Mouse (Mus musculus): ENCODE measurements around the gene Hnrnph1.

Hnrnph1 gene

GRCm38 (mm10) chr11:50403367-50404014 lies 26.7 kb downstream of the Hnrnph1 start:
- in situ Hi-C loops (cut with MboI, MseI) = no loop called here

DNA sequence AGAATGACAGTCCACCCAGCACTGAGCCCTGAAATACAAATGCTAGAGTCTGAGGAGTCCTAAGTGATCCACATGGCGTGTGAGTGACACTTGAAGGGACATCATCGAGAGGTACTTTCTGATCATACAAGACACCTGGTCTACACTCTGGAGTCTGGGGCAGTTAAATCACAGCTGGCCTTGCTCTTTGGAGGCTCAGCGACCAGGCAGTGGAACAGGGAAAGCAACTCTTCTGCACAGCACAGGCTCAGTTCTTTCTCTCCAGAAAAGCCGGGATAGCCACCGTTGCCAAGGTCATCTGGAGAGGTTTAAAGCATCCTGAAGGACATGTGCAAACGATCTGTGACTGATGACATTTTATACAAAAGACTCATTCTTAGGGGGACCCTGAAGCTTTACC lies 30.4 kb downstream of the Hnrnph1 start:
- in situ Hi-C loops (cut with MboI, MseI) = no loop called here

DNA sequence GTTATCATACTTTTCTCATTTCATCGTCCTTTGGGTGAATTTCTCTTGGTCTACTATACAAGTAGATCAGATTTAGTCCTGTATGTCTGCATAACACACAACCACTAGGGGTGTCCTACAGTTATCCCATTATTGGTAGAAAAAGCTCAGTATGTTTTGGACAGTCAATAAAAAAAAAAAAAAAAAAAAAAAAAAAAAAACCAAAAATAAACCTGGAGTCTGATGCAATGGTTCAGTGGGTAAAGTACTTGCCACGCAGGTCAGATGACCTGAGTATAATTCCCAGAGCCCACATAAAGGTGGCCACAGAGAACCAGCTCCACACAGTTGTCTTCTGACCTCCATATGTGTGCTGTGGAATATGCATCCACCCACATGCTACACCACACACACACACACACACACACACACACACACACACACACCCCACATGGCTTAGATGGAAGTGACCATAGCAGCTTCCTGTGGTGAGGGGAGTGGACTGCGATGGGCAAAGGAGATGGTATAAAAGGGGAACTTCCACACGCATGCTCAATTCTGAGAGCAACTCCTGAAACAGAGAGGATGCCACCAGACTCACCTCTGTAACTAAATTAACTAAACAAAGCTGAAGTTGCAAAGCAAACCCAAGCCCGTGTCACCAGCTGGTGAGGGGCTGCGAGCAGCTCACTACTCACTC lies 38.9 kb downstream of the Hnrnph1 start:
- in situ Hi-C loops (cut with MboI, MseI) = no loop called here

DNA sequence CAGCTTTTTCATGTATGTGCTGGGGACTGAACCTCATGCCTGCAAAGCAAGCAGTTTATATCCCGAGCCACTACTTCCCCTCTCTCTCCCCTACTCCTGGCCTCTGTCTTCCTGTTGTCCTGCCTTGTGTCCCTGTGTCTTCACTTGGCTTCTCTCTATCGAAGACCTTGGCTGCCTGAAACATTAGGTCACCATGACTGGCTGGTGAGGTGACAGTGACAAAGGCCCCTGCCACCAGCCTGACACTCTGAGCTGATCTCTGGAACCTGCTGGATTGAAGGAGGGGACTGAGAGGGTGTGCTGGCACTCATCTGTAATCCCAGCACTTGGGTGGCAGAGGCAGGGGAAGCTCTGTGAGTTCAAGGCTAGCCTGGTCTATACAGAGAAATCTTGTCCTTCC lies 41.1 kb downstream of the Hnrnph1 start:
- in situ Hi-C loops (cut with MboI, MseI) = no loop called here

- in situ Hi-C loops (cut with MboI, MseI) = loop anchor here (10.0 kb wide), 1 partner anchor 1473 kb away; no protein-coding TSS in a partner anchor
Measured at GRCm38 (mm10) chr11:50421461-50421860, 44.7 kb downstream of the Hnrnph1 start.

DNA sequence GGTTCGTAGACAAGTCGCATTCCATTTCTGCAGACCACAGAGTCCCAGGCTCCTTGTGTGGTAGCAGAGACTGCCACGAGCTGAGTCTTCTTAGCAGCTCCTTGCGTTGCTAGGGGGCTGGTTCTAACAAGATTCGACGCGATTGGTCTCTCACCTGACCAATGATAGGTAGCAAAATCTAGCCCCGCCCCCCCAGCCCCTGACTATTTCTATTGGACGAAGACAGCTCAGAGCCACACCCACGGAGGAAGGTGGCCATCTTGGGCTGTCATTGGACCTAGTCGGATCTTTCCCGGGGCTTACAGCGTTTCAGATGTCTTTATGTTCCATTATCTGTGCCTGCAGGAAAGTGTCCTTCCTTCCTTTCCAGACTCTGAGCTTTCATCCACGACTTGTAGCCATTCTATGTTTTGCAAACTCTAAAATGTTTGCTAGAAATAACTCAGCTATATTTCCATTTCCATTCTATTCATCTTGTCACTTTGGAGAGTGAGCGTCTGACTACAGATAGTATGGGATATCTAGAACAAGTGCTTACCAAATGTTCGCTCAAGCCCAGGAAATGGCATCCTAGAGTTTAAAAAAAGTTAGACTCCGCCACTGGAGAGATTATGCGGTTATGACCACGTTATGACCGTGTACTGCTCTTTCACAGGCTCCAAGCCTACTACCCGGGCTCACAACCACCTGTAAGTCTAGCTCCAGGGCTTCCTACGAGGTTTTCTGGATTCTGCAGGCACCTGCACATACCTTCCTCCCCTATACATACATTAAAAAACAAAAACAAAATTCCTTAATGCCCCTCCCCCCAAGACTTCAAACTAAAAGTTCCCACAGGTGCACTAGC lies 45.4 kb downstream of the Hnrnph1 start:
- in situ Hi-C loops (cut with MboI, MseI) = loop anchor here (10.0 kb wide), 1 partner anchor 1473 kb away; no protein-coding TSS in a partner anchor

DNA sequence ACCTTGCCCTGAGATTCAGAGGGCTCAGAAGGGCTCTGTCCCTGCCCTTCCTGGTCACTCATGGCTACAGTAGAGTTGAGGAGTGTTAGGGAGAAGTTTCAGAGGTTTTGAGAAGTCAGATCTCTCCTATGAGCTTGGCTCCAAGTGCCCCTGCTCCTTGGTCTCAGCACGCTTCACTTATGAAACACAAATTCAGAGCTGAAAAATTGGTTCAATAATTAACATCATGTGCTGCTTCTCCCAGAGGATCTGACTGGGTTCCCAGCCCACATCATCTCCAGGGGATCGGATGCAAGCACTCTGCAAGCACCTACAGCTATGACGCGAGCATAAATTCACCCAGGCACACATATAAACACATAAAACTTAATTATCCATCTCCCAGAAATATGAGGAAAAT lies 49.3 kb downstream of the Hnrnph1 start:
- in situ Hi-C loops (cut with MboI, MseI) = loop anchor here (10.0 kb wide), 1 partner anchor 1469 kb away; no protein-coding TSS in a partner anchor

DNA sequence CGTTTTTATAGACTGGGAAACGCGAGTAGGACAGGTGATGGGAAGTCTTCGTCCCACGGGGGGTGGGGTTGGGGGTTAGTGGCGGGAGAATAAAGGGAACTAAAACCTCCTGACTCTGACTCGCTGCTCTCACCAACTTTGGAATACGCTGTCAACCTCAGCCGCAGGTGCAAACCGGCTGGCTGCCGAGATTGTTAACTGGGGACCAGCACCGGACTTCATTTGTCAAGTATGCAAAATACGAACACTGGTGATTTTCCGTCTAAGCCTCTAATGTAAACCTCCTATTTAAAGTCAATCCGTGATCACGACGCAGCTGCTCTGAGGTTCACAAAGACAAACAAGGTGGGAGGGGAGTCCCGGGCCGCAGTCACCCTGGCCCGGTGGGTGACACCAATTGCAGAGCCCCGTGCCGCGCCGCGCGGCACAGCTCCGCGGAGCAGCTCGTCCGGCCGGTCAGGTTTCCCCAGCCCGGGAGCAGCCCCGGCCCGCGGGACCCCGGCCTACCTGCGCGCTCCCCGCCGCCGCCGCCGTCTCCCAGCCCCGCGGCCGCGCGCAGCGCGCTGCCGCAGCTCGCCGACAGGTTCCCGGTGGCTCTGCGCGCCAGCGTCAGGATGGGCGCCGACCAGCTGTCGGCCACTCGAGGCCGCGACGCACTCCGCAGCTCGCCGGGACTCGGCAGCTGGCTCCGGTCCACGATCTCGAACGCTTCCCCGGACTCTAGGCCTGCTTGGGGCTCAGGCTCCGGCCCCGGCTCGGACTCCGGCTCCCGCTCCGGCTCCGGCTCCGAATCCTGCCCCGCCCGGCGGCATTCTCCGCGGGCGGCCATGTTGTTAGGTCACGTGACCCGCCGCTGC lies 53.7 kb downstream of the Hnrnph1 start, which contains the start of gene Rufy1:
Rufy1 (minus strand) TSS at position 849 of the 857 bp plus-strand sequence.
- in situ Hi-C loops (cut with MboI, MseI) = no loop called here

DNA sequence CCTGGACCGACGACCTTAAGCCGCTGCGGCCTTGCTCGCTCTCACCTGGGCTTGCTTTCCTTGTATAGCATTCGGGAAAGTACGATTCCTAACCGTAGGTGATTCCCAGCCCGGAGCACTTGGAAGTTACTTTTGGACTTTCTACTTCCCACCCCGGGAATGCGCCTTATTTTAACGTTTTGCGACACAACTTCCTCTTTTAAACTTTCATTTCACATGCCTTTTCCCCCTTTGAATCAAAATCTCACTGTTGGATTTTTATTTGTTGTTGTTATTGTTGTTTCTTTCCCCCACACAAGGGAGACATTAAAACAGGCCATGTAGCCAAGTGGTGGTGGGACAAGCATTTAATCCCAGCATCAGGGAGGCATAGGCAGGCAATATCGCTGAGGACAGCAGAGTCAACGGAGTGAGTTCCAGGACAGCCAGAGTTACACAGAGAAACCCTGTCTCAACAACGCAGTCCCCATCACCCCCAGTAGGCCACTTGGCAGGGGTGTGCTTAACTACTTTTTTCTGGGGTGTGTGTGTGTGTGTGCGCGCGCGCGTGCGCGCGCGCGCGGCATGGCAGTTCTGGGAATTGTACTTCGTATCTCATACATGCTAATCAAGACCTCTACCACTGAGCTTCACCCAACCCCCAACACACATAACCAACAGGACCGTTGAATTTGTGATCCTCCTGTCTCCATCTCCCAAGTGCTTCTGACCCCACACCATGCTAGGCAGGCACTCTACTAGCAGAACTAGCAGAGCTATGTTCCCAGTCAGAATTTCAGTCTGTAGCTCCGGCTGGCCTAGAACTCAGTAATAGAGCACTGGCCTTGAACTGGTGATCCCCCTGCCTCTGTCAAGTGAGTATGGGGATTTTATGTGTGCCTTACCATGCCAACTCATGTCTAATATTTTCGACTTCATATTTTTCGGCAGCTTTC lies 54.6 kb downstream of the Hnrnph1 start:
- in situ Hi-C loops (cut with MboI, MseI) = no loop called here

- in situ Hi-C loops (cut with MboI, MseI) = no loop called here
Measured at GRCm38 (mm10) chr11:50432069-50432440, 55.3 kb downstream of the Hnrnph1 start.

DNA sequence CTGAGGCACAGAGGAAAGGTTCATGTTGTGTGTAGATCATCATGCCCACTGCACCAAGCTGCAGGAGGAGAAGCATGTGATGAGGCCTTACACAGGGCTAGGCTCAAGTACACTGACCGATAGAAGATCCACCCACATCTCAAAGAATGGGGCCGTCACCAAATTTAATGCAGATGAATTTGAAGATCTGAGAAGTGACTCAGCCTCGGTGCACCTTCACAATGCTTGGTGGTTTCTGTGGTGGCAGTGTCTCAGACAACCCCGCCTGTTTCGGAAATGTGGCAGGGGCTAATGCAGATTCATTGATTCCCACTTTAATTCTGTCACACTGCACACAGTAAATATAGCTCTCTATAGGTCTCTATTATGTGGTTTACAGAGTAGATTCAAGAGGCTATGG lies 56.1 kb downstream of the Hnrnph1 start:
- in situ Hi-C loops (cut with MboI, MseI) = no loop called here
